8 mouse cellular contexts compared by ENCODE assay signal in genomic region chr5:117938182-117938581, GRCm38 (mm10). TPM values are rescaled to one million over a fixed set of nuclear protein-coding genes. Genes with fewer than 3 reads are reported as not detected.
DNase-seq lines count a peak whose midpoint lies in the region; ATAC-seq and TF ChIP-seq lines count a peak whose summit lies in the region.

No protein-coding gene starts in this region.

- peak overlapping the region; percentile 41 for H3K4me3 ChIP-seq in ES-Bruce4 (ENCODE audit: low read depth, low read length)
- peak overlapping the region; percentile 27; the same call in 1 of the 2 replicates for H3K4me3 ChIP-seq in embryonic facial prominence, embryonic 15.5 days (replicated peaks)
- H3K4me3 ChIP-seq in heart, embryonic 16.5 days (ENCODE audit: low read length) = peak overlapping the region; percentile 39

- DNase-seq in adipocyte (ENCODE audit: low spot score) = peak; percentile 21
- peak; percentile 74 for DNase-seq in kidney, postnatal 10 days
- DNase-seq in lung, postnatal 36 days = peak; percentile 71
- peak; percentile 27 for DNase-seq in skeletal muscle tissue, adult 2 months (ENCODE audit: low read depth, low spot score)
- DNase-seq in frontal cortex, postnatal 36 days (ENCODE audit: low spot score in 2 of 2) = no peak

- H3K9ac ChIP-seq in ES-Bruce4 (ENCODE audit: low read depth, poor library complexity, severe bottlenecking) = no peak overlapping the region
- H3K9ac ChIP-seq in embryonic facial prominence, embryonic 15.5 days = no peak overlapping the region
- H3K9ac ChIP-seq in heart, embryonic 16.5 days (ENCODE audit: low read length) = no peak overlapping the region

- H3K36me3 ChIP-seq in ES-Bruce4 (ENCODE audit: control insufficient read depth, insufficient read depth, low read length, poor library complexity, severe bottlenecking) = no peaks in the 10 kb centered on the region
- no peaks in the 10 kb centered on the region for H3K36me3 ChIP-seq in embryonic facial prominence, embryonic 15.5 days
- H3K36me3 ChIP-seq in heart, embryonic 16.5 days (ENCODE audit: control insufficient read depth, insufficient read depth) = no peaks in the 10 kb centered on the region

- ATAC-seq in embryonic facial prominence, embryonic 15.5 days (ENCODE audit: insufficient number of reproducible peaks, low FRiP score, low TSS enrichment, low read depth) = no peak
- peak; percentile 74; the same call in 1 of the 2 replicates for ATAC-seq in heart, embryonic 16.5 days (replicated peaks; ENCODE audit: extremely low read depth, insufficient read depth, low FRiP score)

- 13% methylated on average over 14 of the region's 14 CpGs for WGBS in embryonic facial prominence, embryonic 15.5 days
- WGBS in heart, embryonic 16.5 days = 12% methylated on average over 14 of the region's 14 CpGs

- no peaks in the 10 kb centered on the region for H3K27me3 ChIP-seq in ES-Bruce4 (ENCODE audit: control insufficient read depth, insufficient read depth, low read length, poor library complexity, severe bottlenecking)
- H3K27me3 ChIP-seq in embryonic facial prominence, embryonic 15.5 days = 0 out of 2 replicates have a peak, but pooled peaks cover 8% of the 10 kb centered on the region
- H3K27me3 ChIP-seq in heart, embryonic 16.5 days (ENCODE audit: control insufficient read depth, insufficient read depth, low read length) = peaks cover 5% of the 10 kb centered on the region

- H3K9me3 ChIP-seq in ES-Bruce4 (replicated peaks; ENCODE audit: control insufficient read depth, insufficient read depth, low read length, poor library complexity, severe bottlenecking) = no peaks in the 10 kb centered on the region
- H3K9me3 ChIP-seq in embryonic facial prominence, embryonic 15.5 days (replicated peaks) = no peaks in the 10 kb centered on the region
- no peaks in the 10 kb centered on the region for H3K9me3 ChIP-seq in heart, embryonic 16.5 days (replicated peaks; ENCODE audit: control insufficient read depth, low read length)

- peak overlapping the region; percentile 44 for H3K4me2 ChIP-seq in embryonic facial prominence, embryonic 15.5 days (replicated peaks)
- peak overlapping the region; percentile 62 for H3K4me2 ChIP-seq in heart, embryonic 16.5 days (ENCODE audit: low read depth, low read length)

- no peaks in the 10 kb centered on the region for H3K4me1 ChIP-seq in ES-Bruce4 (ENCODE audit: control insufficient read depth, insufficient read depth, low read length)
- no peaks in the 10 kb centered on the region for H3K4me1 ChIP-seq in embryonic facial prominence, embryonic 15.5 days
- no peaks in the 10 kb centered on the region for H3K4me1 ChIP-seq in heart, embryonic 16.5 days (ENCODE audit: control insufficient read depth, insufficient read depth, low read length)

- no peak overlapping the region for H3K27ac ChIP-seq in ES-Bruce4 (ENCODE audit: insufficient read depth, low read length)
- H3K27ac ChIP-seq in embryonic facial prominence, embryonic 15.5 days (replicated peaks) = no peak overlapping the region
- H3K27ac ChIP-seq in heart, embryonic 16.5 days (ENCODE audit: low read length) = no peak overlapping the region

- TF ChIP-seq CTCF in ES-Bruce4 (IDR thresholded peaks at IDR 0.05; ENCODE audit: low read depth, low read length) = peak; percentile 92

- no peak for TF ChIP-seq POLR2A in ES-Bruce4 (IDR thresholded peaks at IDR 0.05; ENCODE audit: insufficient read depth, low read length)

- no peak for TF ChIP-seq EP300 in ES-Bruce4 (IDR thresholded peaks at IDR 0.05; ENCODE audit: insufficient read depth, low read depth, low read length)

RNA-seq across cellular contexts. Expression of gene Fbxo21, which starts 38.3 kb away (rescaled TPM):
- 54.6 and 60.1 TPM in 2 replicates for polyA plus RNA-seq in ES-Bruce4 (2011; ENCODE audit: insufficient read depth, insufficient read length, low read depth, missing spikeins)
- 55.1 and 55.3 TPM in 2 replicates for polyA plus RNA-seq in embryonic facial prominence, embryonic 15.5 days (2015; fragmentation: Nextera tagmentation; extraction: Ambion mirVana)
- polyA plus RNA-seq in heart, embryonic 16.5 days (2015; fragmentation: Nextera tagmentation; extraction: Ambion mirVana) = 51.5 and 53.1 TPM in 2 replicates

Comparison
In these comparisons a context has a peak if more than half of its experiments do, and no peak if none do; other contexts are left out.
1. DNase-seq: peak in adipocyte (single experiment), kidney, postnatal 10 days (single experiment), lung, postnatal 36 days (single experiment) and skeletal muscle tissue, adult 2 months (single experiment); none in frontal cortex, postnatal 36 days (0 of 2).
2. Peak in every context shown above with its lines, with median percentiles within 50 percentile points of each other: H3K4me3 ChIP-seq.